Mouse (Mus musculus): Measurements from ENCODE around the gene Ifi205. TPM values are rescaled to one million over a fixed set of nuclear protein-coding genes. Genes with fewer than 3 reads are reported as not detected.
"Not testable (repeated sequence)": the region's sequence is repeated elsewhere in the genome, so short reads cannot be mapped to it uniquely, and the experiment has no call there.

Ifi205 gene
- polyA plus RNA-seq, 1 experiment from 2014 or later: 0.30 TPM

- H3K4me2 ChIP-seq: no peak within 1 kb of the TSS
- no peak for TF ChIP-seq CTCF (IDR thresholded peaks at IDR 0.05; ENCODE audit: low read depth)
- H3K9ac ChIP-seq: no peak within 1 kb of the TSS
- H3K4me1 ChIP-seq (ENCODE audit: insufficient read depth): no peaks in the 10 kb centered on the region
- H3K27ac ChIP-seq (ENCODE audit: low read depth): no peak within 1 kb of the TSS
- no peak for ATAC-seq (ENCODE audit: insufficient read depth)
- no peaks in the 10 kb centered on the region for H3K27me3 ChIP-seq (ENCODE audit: insufficient read depth, low read length)
- no peaks in the 10 kb centered on the region for H3K36me3 ChIP-seq (ENCODE audit: insufficient read depth)
- 65% methylated on average over 2 of the region's 2 CpGs for WGBS
- DNase-seq: no peak
- H3K9me3 ChIP-seq (ENCODE audit: low read depth, low read length): no peaks in the 10 kb centered on the region
- no peak within 1 kb of the TSS for H3K4me3 ChIP-seq (ENCODE audit: low read depth, low read length)
Observed at GRCm38 (mm10) chr1:174048893-174049292, 17.3 kb upstream of the Ifi205 start, which contains the start of gene Olfr432. TSS of gene Olfr432 (plus strand) at chr1:174049205.

- WGBS: 64% methylated on average over 5 of the region's 6 CpGs
- H3K9ac ChIP-seq; H3K4me2 ChIP-seq; DNase-seq; H3K27me3 ChIP-seq (ENCODE audit: insufficient read depth, low read length); H3K27ac ChIP-seq (ENCODE audit: low read depth); ATAC-seq (ENCODE audit: insufficient read depth); H3K4me3 ChIP-seq (ENCODE audit: low read depth, low read length); H3K9me3 ChIP-seq (ENCODE audit: low read depth, low read length); H3K36me3 ChIP-seq (ENCODE audit: insufficient read depth); H3K4me1 ChIP-seq (ENCODE audit: insufficient read depth): not testable (repeated sequence)
Observed at GRCm38 (mm10) chr1:174048227-174048626, 16.6 kb upstream of the Ifi205 start.

GRCm38 (mm10) chr1:174044431-174044830, 12.8 kb upstream of the Ifi205 start:
- no peaks in the 10 kb centered on the region for H3K9me3 ChIP-seq (ENCODE audit: low read depth, low read length)
- H3K4me3 ChIP-seq (ENCODE audit: low read depth, low read length): no peak overlapping the region
- H3K27me3 ChIP-seq (ENCODE audit: insufficient read depth, low read length): no peaks in the 10 kb centered on the region
- no peaks in the 10 kb centered on the region for H3K4me1 ChIP-seq (ENCODE audit: insufficient read depth)
- no peaks in the 10 kb centered on the region for H3K36me3 ChIP-seq (ENCODE audit: insufficient read depth)
- DNase-seq: no peak
- TF ChIP-seq CTCF (IDR thresholded peaks at IDR 0.05; ENCODE audit: low read depth): no peak
- no peak for ATAC-seq (ENCODE audit: insufficient read depth)
- WGBS: 63% methylated on average over 2 of the region's 2 CpGs
- H3K4me2 ChIP-seq: no peak overlapping the region
- H3K9ac ChIP-seq: no peak overlapping the region
- H3K27ac ChIP-seq (ENCODE audit: low read depth): no peak overlapping the region

GRCm38 (mm10) chr1:174042091-174042884, 10.7 kb upstream of the Ifi205 start:
- ATAC-seq (ENCODE audit: insufficient read depth); H3K36me3 ChIP-seq (ENCODE audit: insufficient read depth); H3K4me3 ChIP-seq (ENCODE audit: low read depth, low read length); H3K9me3 ChIP-seq (ENCODE audit: low read depth, low read length); H3K4me2 ChIP-seq; H3K27ac ChIP-seq (ENCODE audit: low read depth); H3K27me3 ChIP-seq (ENCODE audit: insufficient read depth, low read length); H3K9ac ChIP-seq; DNase-seq; H3K4me1 ChIP-seq (ENCODE audit: insufficient read depth): not testable (repeated sequence)
- WGBS: 86% methylated on average over 12 of the region's 12 CpGs

GRCm38 (mm10) chr1:174040523-174041177, 9.0 kb upstream of the Ifi205 start, which contains the start of gene Olfr433:
TSS of gene Olfr433 (plus strand) at chr1:174040705.
- no peaks in the 10 kb centered on the region for H3K36me3 ChIP-seq (ENCODE audit: insufficient read depth)
- H3K27ac ChIP-seq (ENCODE audit: low read depth): no peak within 1 kb of the TSS
- no peak within 1 kb of the TSS for H3K9ac ChIP-seq
- no peak for TF ChIP-seq CTCF (IDR thresholded peaks at IDR 0.05; ENCODE audit: low read depth)
- no peak within 1 kb of the TSS for H3K4me3 ChIP-seq (ENCODE audit: low read depth, low read length)
- 56% methylated on average over 7 of the region's 7 CpGs for WGBS
- no peak within 1 kb of the TSS for H3K4me2 ChIP-seq
- peak; percentile 74; the same call in 1 of the 2 replicates for ATAC-seq (ENCODE audit: insufficient read depth)
- H3K4me1 ChIP-seq (ENCODE audit: insufficient read depth): no peaks in the 10 kb centered on the region
- H3K27me3 ChIP-seq (ENCODE audit: insufficient read depth, low read length): no peaks in the 10 kb centered on the region
- DNase-seq: peak; percentile 92
- no peaks in the 10 kb centered on the region for H3K9me3 ChIP-seq (ENCODE audit: low read depth, low read length)

GRCm38 (mm10) chr1:174038480-174038879, 6.9 kb upstream of the Ifi205 start:
- TF ChIP-seq CTCF (IDR thresholded peaks at IDR 0.05; ENCODE audit: low read depth): no peak
- Histone ChIP-seq H3K36me3 (ENCODE audit: insufficient read depth) (no peaks in the 10 kb centered on the region), H3K4me1 (ENCODE audit: insufficient read depth) (no peaks in the 10 kb centered on the region), H3K27ac (ENCODE audit: low read depth) (no peak overlapping the region), H3K4me2 (no peak overlapping the region), H3K4me3 (ENCODE audit: low read depth, low read length) (no peak overlapping the region), H3K9ac (no peak overlapping the region), H3K9me3 (ENCODE audit: low read depth, low read length) (no peaks in the 10 kb centered on the region), H3K27me3 (ENCODE audit: insufficient read depth, low read length) (no peaks in the 10 kb centered on the region)
- DNase-seq (peak; percentile 50), ATAC-seq (ENCODE audit: insufficient read depth) (0 out of 2 replicates have a peak, but pooled peaks have one; percentile 47)
- WGBS: 54% methylated on average over 3 of the region's 3 CpGs

- TF ChIP-seq CTCF (IDR thresholded peaks at IDR 0.05; ENCODE audit: low read depth): no peak
- Histone ChIP-seq H3K4me2 (no peak overlapping the region), H3K4me1 (ENCODE audit: insufficient read depth) (no peaks in the 10 kb centered on the region), H3K36me3 (ENCODE audit: insufficient read depth) (no peaks in the 10 kb centered on the region), H3K9ac (no peak overlapping the region), H3K27ac (ENCODE audit: low read depth) (no peak overlapping the region), H3K9me3 (ENCODE audit: low read depth, low read length) (no peaks in the 10 kb centered on the region), H3K27me3 (ENCODE audit: insufficient read depth, low read length) (no peaks in the 10 kb centered on the region), H3K4me3 (ENCODE audit: low read depth, low read length) (no peak overlapping the region)
- WGBS: 63% methylated on average over 4 of the region's 4 CpGs
- ATAC-seq (ENCODE audit: insufficient read depth) (no peak), DNase-seq (no peak)
Observed at GRCm38 (mm10) chr1:174035841-174036240, 4.2 kb upstream of the Ifi205 start.

- H3K4me2 ChIP-seq; ATAC-seq (ENCODE audit: insufficient read depth); H3K9me3 ChIP-seq (ENCODE audit: low read depth, low read length); H3K4me1 ChIP-seq (ENCODE audit: insufficient read depth); H3K4me3 ChIP-seq (ENCODE audit: low read depth, low read length); DNase-seq; H3K27ac ChIP-seq (ENCODE audit: low read depth); H3K27me3 ChIP-seq (ENCODE audit: insufficient read depth, low read length); H3K9ac ChIP-seq; H3K36me3 ChIP-seq (ENCODE audit: insufficient read depth): not testable (repeated sequence)
Observed at GRCm38 (mm10) chr1:174007050-174007449, 24.6 kb downstream of the Ifi205 start.

GRCm38 (mm10) chr1:174004352-174005109, 27.1 kb downstream of the Ifi205 start:
- not testable (repeated sequence) for H3K4me2 ChIP-seq; ATAC-seq (ENCODE audit: insufficient read depth); H3K27me3 ChIP-seq (ENCODE audit: insufficient read depth, low read length); H3K4me1 ChIP-seq (ENCODE audit: insufficient read depth); H3K4me3 ChIP-seq (ENCODE audit: low read depth, low read length); DNase-seq; H3K9me3 ChIP-seq (ENCODE audit: low read depth, low read length); H3K27ac ChIP-seq (ENCODE audit: low read depth); H3K9ac ChIP-seq; H3K36me3 ChIP-seq (ENCODE audit: insufficient read depth)
- WGBS: 44% methylated on average over 1 of the region's 3 CpGs
